Mouse (Mus musculus) gastrocnemius, postnatal 36 days (tissue): ENCODE measurements around the gene Scnm1. TPM values are rescaled to one million over a fixed set of nuclear protein-coding genes. Genes with fewer than 3 reads are reported as not detected.
"Not testable (repeated sequence)": the region's sequence is repeated elsewhere in the genome, so short reads cannot be mapped to it uniquely, and the experiment has no call there.

Source experiments
- DNase-seq, 2 experiments: peaks; one replicate each; pipeline ENCODE4 v3.0.0; 2022
- intact Hi-C: fragments of 180-260 bp; cut with DNase I; formaldehyde crosslinking; loops from one replicate; pipeline ENCODE4 v1.15.1; 2025
- microRNA-seq, 2 experiments: library from miRNA; unstranded; fragments of <30 nt; microRNA quantifications; one replicate each; pipeline ENCODE4 v1.2.0; 2021
- total RNA-seq, 2 experiments: library from RNA; stranded (reverse); gene quantifications; 2 replicates each; pipeline ENCODE4 v1.2.3; 2021

The Scnm1 gene
- total RNA-seq, 2 experiments from 2014 or later = 21.7 to 27.3 TPM

- DNase-seq = no peak
- intact Hi-C loops = no loop called here
Observed at GRCm38 (mm10) chr3:95112760-95113159, 21.1 kb downstream of the Scnm1 start.

GRCm38 (mm10) chr3:95110911-95111726 lies 22.7 kb downstream of the Scnm1 start, which contains the start of gene Vps72:
Gene Vps72 (plus strand): TSS chr3:95111022.
- intact Hi-C loops = no loop called here
- peak; percentile 78 to 88 for DNase-seq

GRCm38 (mm10) chr3:95107898-95108297 lies 25.9 kb downstream of the Scnm1 start:
- DNase-seq = no peak
- intact Hi-C loops = loop anchor here (5.0 kb wide), 2 partner anchors 36 to 56 kb away; no protein-coding TSS in a partner anchor

GRCm38 (mm10) chr3:95107308-95107707 lies 26.5 kb downstream of the Scnm1 start:
- intact Hi-C loops = loop anchor here (5.0 kb wide), 2 partner anchors 35 to 55 kb away; no protein-coding TSS in a partner anchor
- not testable (repeated sequence) for DNase-seq

GRCm38 (mm10) chr3:95106338-95107117 lies 27.3 kb downstream of the Scnm1 start, which contains the start of gene Pip5k1a:
Gene Pip5k1a (minus strand): TSS chr3:95106930.
- intact Hi-C loops = loop anchor here (5.0 kb wide), 2 partner anchors 34 to 54 kb away; no protein-coding TSS in a partner anchor
- DNase-seq = peak; percentile 93 to 96

DNA sequence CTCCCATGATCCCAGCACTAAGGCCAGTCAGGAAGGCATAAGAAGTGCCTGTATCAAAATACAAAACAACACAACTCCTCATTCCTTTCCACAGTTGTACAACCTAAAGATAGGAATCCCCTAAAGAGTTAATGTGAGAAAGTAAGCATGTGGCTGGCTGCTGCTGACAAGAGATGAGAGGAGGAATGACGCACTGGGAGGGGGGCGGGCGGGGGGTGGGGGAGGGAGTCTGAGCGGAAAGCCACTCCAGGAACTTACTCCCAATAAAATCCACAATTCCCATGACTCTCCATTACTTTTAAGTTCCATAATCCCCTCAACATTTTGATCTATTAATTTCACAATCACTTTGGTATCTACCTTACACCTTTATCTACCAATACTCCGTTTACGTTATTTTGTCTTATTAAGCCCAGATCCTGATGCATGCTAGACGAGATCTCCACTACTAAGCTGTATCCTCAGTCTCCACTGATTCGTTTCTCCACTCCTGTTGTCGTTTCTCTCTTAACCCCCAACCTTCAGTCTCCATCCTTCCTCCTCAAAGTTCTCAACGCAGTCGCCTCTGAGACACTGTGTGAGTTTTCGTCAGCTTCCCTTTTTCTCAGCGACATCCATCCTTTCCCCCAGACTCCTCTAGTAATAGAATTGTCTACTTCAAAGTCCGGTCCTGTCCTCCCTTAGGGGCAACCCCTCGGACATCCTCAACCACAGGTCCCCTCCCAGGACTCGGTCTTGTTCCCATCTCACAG lies 28.0 kb downstream of the Scnm1 start:
- intact Hi-C loops = loop anchor here (5.0 kb wide), 2 partner anchors 33 to 53 kb away; no protein-coding TSS in a partner anchor
- no peak for DNase-seq

- no peak for DNase-seq
- intact Hi-C loops = loop anchor here (5.0 kb wide), 2 partner anchors 33 to 53 kb away; no protein-coding TSS in a partner anchor
Observed at GRCm38 (mm10) chr3:95105121-95105520, 28.7 kb downstream of the Scnm1 start.

DNA sequence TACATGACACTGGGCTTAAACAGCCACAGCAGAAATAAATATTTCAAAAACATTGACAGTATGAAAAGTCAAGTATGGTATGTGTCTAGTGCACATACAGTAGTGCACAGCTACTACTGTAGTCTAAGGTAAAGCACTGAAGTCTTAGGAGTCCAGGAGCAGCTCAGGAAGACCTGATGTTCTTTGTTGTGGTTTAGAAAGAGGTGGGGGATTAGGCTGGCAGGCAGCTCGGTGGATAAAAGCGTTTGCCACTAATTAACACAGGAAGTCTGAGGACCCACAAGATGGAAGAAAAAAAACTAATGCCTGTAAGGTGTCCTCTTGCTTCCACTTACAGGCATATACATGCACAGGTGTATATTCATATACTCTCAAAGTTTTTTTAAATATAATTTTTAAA lies 33.0 kb downstream of the Scnm1 start:
- intact Hi-C loops = no loop called here
- no peak for DNase-seq

DNA sequence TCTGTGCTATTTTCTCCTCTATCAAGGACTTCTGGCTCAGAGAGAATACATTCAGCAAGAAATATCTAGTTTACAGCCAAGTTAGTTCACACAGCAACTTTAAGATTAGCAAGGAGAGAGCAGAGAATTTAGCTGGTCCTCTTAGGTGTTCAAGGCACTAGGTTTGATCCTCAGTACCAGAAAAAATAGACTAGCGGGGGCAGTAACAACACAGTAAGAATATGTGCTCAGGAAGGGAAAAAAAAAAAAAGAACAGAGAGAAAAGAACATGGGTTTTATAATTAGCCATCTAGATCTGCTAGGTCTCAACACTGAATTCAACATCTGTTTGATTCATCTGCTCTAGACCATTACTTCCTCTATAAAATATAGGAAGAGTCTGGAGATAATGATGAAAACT lies 45.7 kb downstream of the Scnm1 start:
- intact Hi-C loops = no loop called here
- no peak for DNase-seq

Small RNA genes lying within 50 kb of the gene (microRNA-seq; reads per million reads assigned to microRNA genes)
- 0 reads per million in 2 experiments for gene Mir8099-1

Other genes with a start within 250 kb of the Scnm1 start
- gene Psmb4, start 247.1 kb downstream of the Scnm1 start, total RNA-seq = 100 to 1,000 TPM; 189 to 190 TPM
- gene Selenbp1, start 201.0 kb downstream of the Scnm1 start, total RNA-seq = 10 to 100 TPM in 1 of 2 experiments, 1 to 10 TPM in 1; 8.2 to 17.1 TPM
- gene Rfx5, start 179.9 kb downstream of the Scnm1 start, total RNA-seq = 1 to 10 TPM; 3.8 to 5.7 TPM
- gene Pi4kb, start 159.3 kb downstream of the Scnm1 start, total RNA-seq = 10 to 100 TPM; 18.6 to 19.6 TPM
- gene Zfp687, start 118.6 kb downstream of the Scnm1 start, total RNA-seq = 10 to 100 TPM in 1 of 2 experiments, 1 to 10 TPM in 1; 9.5 to 11.7 TPM
- gene Psmd4, start 91.4 kb downstream of the Scnm1 start, total RNA-seq = 100 to 1,000 TPM; 178 to 188 TPM
- 10 to 100 TPM; 20.2 to 24.8 TPM for gene Pip5k1a, start 27.1 kb downstream of the Scnm1 start, total RNA-seq
- 10 to 100 TPM; 39.4 to 47.9 TPM for gene Vps72, start 23.0 kb downstream of the Scnm1 start, total RNA-seq
- gene Tmod4, start 9.5 kb downstream of the Scnm1 start, total RNA-seq = 100 to 1,000 TPM; 623 to 679 TPM
- 1 to 10 TPM; 6.4 to 8.2 TPM for gene Lysmd1, start 77 bp upstream of the Scnm1 start, total RNA-seq
- gene Tnfaip8l2, start 8.3 kb upstream of the Scnm1 start, total RNA-seq = under 1 TPM; 0.38 to 0.69 TPM
- 10 to 100 TPM; 96.3 to 98.2 TPM for gene Sema6c, start 26.4 kb upstream of the Scnm1 start, total RNA-seq
- gene Gabpb2, start 83.9 kb upstream of the Scnm1 start, total RNA-seq = 1 to 10 TPM; 6.6 to 8.0 TPM
- 10 to 100 TPM; 14.2 to 18.4 TPM for gene Cdc42se1, start 94.7 kb upstream of the Scnm1 start, total RNA-seq
- 10 to 100 TPM; 48.5 to 63.2 TPM for gene Mllt11, start 98.2 kb upstream of the Scnm1 start, total RNA-seq
- not detected for gene Gm128, start 107.6 kb upstream of the Scnm1 start, total RNA-seq
- not detected for gene Bnipl, start 117.2 kb upstream of the Scnm1 start, total RNA-seq
- gene Mindy1, start 147.3 kb upstream of the Scnm1 start, total RNA-seq = 10 to 100 TPM; 21.3 to 23.8 TPM
- gene Prune1, start 148.1 kb upstream of the Scnm1 start, total RNA-seq = 10 to 100 TPM; 39.4 to 45.5 TPM
- under 1 TPM in 1 of 2 experiments, not detected in 1; 0.64 TPM for gene Anxa9, start 173.2 kb upstream of the Scnm1 start, total RNA-seq
- 10 to 100 TPM; 15.9 to 23.3 TPM for gene Cers2, start 180.8 kb upstream of the Scnm1 start, total RNA-seq
- gene Setdb1, start 223.2 kb upstream of the Scnm1 start, total RNA-seq = 10 to 100 TPM in 1 of 2 experiments, 1 to 10 TPM in 1; 9.5 to 10.5 TPM